Mouse (Mus musculus): ENCODE measurements around the gene Mafk. TPM values are rescaled to one million over a fixed set of nuclear protein-coding genes. Genes with fewer than 3 reads are reported as not detected.

The Mafk gene
- polyA plus RNA-seq, 1 experiment, result 22.5 TPM

DNA sequence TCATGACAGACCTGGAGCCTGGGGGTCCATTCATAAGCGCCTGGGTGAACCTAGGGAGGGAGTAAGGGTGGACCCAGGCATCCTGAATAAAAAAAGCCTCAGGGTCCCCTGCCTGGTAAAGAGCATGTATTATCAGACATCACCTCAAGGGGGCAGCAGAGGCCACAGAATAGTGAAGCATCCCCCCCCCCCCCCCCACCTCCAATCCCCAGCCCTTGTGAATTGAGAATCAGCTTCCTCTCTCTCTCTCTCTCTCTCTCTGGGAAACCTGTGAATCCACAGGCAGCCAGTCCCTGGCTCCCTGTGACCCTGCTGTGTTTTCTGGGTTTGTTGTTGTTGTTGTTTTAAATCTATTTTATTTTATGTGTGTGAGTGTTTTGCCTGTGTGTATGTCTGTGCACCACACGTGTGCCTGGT, 47.2 kb downstream of the Mafk start:
- no peak overlapping the region for H3K4me3 ChIP-seq (replicated peaks)
- peaks cover 4% of the 10 kb centered on the region for H3K27me3 ChIP-seq (ENCODE audit: control insufficient read depth)
- TF ChIP-seq GATA1 (IDR thresholded peaks at IDR 0.05; ENCODE audit: low read length) (no peak), TAL1 (IDR thresholded peaks at IDR 0.05; ENCODE audit: low read length) (no peak)
- H3K36me3 ChIP-seq (ENCODE audit: control insufficient read depth), result no peaks in the 10 kb centered on the region
- peaks cover 7% of the 10 kb centered on the region for H3K4me1 ChIP-seq (ENCODE audit: control insufficient read depth)
- peaks cover 2% of the 10 kb centered on the region for H3K9me3 ChIP-seq (ENCODE audit: control insufficient read depth, low read length)

DNA sequence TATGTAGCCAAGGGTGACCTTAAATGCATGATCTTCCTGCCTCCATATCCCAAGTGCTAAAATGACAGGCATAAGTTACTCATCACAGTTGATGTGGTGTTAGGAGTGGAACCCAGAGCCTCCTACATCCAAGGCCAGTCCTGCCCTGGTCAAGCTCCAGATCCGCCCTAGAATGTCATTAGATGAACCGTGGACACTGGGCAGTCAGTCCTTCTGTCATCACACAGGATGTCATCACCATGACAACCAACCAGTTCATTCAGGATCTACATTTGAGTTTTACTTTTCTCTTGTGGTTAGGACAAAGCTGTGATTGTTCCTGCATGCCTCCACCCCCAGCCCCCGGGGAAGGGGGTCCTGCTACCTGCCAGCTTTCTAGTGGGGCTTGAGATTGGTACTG, 47.8 kb downstream of the Mafk start:
- Histone ChIP-seq H3K4me3 (replicated peaks) (no peak overlapping the region), H3K9me3 (ENCODE audit: control insufficient read depth, low read length) (peaks cover 2% of the 10 kb centered on the region), H3K36me3 (ENCODE audit: control insufficient read depth) (no peaks in the 10 kb centered on the region), H3K4me1 (ENCODE audit: control insufficient read depth) (peaks cover 7% of the 10 kb centered on the region), H3K27me3 (ENCODE audit: control insufficient read depth) (peaks cover 4% of the 10 kb centered on the region)
- TF ChIP-seq GATA1 (IDR thresholded peaks at IDR 0.05; ENCODE audit: low read length), result no peak
- TF ChIP-seq TAL1 (IDR thresholded peaks at IDR 0.05; ENCODE audit: low read length), result no peak

DNA sequence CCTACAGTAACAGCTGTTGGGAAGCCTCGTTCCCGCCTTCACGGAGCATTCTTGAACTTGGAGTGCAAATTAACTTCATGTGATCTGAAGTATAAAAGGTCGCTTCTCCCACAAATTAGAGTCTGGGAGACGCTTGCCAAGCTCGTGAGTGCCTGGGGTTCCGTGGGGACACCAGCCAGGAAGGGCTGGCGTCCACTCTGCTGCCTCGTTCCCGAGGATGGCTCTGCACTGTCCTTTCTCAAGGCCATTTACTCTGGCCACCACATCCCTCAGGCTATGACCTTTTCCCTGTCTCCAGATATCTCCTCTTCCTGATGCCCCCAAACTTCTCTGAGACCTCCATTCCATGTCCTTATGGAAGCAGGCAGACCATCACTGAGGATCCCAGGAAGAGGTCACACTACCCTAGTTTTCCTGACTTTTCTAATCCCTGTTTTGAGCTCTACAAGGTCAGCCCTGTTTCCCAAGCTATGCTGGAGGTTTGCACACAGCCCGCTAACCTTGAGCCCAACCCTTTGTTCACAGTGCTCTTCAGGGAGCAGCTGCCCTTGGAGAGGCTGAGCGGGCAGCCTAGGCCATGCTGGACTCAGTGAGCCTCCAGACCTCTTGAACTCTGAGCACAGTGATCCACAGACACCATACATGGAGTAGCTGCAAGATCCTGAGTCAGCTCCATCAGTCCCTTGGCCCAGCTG, 58.5 kb downstream of the Mafk start:
- Histone ChIP-seq H3K36me3 (ENCODE audit: control insufficient read depth) (no peaks in the 10 kb centered on the region), H3K27me3 (ENCODE audit: control insufficient read depth) (no peaks in the 10 kb centered on the region; the same call in none of the 2 replicates), H3K9me3 (ENCODE audit: control insufficient read depth, low read length) (peaks cover 7% of the 10 kb centered on the region), H3K4me3 (replicated peaks) (no peak overlapping the region), H3K4me1 (ENCODE audit: control insufficient read depth) (no peaks in the 10 kb centered on the region)
- TF ChIP-seq GATA1 (IDR thresholded peaks at IDR 0.05; ENCODE audit: low read length), result no peak

Other genes starting within 250 kb of the Mafk start
- not detected in 2 replicates for gene Uncx, start 248.0 kb upstream of the Mafk start, polyA plus RNA-seq (2012)
- gene Micall2, start 55.2 kb upstream of the Mafk start, polyA plus RNA-seq (2012), result 24.6 and 34.4 TPM in 2 replicates
- gene Ints1, start 15.8 kb upstream of the Mafk start, polyA plus RNA-seq (2012), result 12.9 and 18.1 TPM in 2 replicates
- 36.6 and 77.7 TPM in 2 replicates for gene Tmem184a, start 28.4 kb downstream of the Mafk start, polyA plus RNA-seq (2012)
- not detected in 2 replicates for gene Gm26938, start 34.9 kb downstream of the Mafk start, polyA plus RNA-seq (2012)
- 2.7 TPM in 2 replicates for gene Psmg3, start 35.4 kb downstream of the Mafk start, polyA plus RNA-seq (2012)
- gene Elfn1, start 116.4 kb downstream of the Mafk start, polyA plus RNA-seq (2012), result not detected in 2 replicates

All from erythroblast, embryonic 14.5 days (primary cell).